Mouse (Mus musculus) cerebellum, adult 9-11 months (tissue): ENCODE measurements at regions not wholly inside any gene's neighbourhood (a gene's known extent, or its start where the extent isn't known, plus 50 kb on each side); places are given as distances from the start of the nearest gene placed in this dataset.

Source experiments
- DNase-seq: peaks from one replicate; pipeline ENCODE4 v3.0.0; 2022

DNA sequence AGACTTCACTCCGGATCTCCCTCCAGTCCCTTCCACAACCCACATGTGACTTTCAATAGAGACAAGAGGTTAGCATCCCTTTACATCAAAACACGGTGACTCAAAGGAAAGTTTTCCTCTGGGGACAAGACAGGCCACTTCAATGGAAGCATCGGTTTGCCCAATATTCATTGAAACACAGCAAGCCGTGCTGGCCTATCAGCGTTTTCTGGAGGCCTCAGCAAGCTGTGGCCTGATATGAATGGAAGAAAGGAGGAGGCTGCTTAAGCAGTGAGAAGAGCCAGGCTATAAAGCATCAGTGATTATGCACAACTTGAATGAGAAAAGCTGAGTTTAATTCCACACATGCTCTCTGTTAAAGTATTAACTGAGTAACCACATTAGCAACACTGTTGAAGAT lies 125.3 kb upstream of the Map3k7 start:
- DNase-seq = no peak

DNA sequence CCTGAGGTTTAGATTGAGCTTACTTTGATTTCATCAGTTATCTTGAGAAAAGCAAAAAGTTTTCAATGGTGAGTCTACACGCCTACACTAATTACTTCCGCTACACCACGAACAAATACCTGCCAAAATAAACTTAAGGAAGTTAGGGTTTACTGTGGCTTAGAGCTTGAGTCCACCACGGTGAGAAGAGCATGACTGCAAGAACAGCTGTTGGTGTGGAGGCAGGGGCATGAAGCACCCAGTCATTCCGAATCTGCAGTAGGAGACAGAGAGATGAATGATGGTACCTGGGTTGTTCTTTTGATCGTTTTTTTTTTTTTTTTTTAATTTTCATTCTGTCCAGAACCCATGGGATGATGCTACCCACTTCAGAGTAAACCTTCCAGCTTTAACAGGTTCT lies 114.1 kb upstream of the Map3k7 start:
- no peak for DNase-seq

DNA sequence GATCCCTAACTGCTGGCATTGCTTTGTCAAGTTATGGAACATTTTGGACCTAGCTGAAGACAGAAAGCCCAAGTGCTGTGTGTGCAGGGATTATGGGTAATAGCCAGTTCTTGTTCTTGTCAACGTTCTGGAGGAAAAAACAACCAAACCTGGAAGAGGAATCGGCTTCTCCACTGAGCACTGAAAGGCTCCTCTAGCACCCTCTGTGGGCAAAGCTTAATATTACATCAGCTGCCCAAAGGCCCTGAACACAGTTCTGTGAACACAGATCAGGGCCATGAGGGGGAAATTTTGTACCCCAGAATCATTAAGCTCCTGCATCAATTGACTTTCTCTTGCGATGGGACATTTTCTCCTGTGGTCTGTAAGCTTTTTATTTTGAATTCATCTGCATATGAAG lies 112.9 kb upstream of the Map3k7 start:
- DNase-seq = no peak

DNA sequence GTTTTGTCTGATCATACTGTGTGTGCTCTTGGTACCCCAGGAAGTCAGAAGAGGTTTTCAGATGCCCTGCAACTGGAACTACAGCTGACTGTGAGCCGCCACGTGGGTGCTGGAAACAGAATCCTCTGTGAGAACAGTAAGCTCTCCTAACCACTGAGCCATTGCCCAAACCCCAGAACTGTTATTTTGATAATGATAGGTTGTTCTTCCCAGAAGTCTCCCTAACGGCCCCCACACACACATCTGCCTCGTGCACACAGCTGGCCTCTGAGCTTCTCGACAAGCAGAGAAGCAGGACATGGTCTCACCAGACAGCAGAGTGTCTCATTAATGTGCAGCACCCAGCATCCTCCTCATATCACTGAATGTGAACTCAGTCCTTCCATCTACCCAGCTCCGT lies 110.0 kb upstream of the Map3k7 start:
- DNase-seq = no peak

DNA sequence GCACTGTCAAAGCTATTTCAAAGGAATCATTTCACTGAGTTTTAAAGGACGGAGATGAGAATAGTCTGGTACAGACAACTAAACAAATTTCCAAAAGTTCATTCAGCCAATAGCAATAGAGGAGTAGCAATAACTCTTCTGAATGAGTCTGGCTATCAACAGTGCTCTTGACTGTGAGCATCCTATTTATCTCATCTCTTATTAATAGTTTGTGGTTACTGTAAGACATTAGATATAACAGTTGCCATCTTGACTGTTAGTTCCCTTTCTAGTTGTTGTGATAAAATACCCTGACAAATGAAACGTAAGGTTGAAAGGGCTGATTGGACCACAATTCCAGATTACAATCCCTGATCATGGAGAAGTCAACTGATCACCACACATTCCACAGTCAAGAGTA lies 103.5 kb upstream of the Map3k7 start:
- DNase-seq = no peak

DNA sequence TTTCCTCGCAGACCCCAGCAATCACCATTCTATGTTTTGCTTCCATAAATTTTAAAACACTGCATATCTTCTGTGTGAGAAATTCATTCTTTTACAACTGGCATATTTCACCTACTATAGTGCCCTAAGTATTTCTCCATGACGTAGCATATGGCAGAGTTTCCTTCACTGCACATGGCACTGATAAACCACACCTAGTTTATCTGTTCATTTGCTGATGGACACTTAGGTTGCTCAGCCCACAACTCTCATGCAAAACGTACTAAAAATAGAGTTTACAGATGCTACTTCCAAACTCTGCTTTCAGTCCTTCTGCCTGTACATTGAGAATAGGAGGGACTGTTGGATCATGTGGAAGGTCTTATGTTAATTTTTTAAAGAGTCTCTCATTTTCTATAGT lies 102.7 kb upstream of the Map3k7 start:
- DNase-seq = no peak

DNA sequence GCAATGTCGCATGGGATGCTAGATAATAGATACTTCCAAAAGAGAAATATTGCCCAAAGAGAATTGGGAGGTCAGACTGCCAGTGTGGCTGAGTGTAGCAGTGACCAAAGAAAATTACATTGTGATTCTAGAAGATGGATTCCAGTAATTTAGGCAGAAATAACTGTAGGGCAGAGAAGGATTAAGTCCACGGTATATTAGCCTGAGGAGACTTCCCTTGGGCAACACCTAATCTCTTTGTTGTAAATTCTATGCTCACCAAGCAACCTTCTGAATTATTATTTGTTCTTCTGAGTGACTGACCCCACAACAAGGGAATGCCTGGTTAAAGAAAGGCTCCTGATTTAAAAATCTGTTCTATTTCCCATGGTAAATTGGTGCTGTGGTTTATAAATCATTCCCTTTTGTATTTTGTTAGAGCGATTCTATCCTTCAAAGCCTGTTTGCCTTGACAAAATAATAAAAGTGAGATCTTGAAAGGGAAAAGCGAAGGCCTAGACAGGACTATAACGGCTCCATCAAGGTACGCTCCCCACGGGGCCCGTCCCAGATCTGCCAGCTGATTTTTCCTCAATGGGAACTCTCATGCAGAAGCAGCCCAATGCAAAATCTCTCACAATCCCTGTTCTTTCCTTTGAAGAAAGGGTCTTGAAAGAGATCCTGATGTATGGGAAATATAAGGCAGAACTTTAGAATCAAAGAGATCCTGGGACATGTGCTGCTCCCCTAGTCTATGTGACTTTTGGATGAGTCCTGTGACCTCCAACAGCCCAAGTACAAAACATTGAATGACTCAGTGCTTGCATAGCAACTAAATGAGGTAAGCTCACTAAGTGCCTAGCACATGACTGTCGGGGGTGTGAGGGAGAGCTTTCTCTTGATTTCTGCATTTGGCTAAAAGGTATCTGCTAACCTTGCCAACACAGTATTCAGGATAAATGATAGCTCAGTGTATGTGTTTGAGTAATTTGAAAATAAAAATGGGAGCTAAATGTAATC lies 90.6 kb upstream of the Map3k7 start:
- no peak for DNase-seq

DNA sequence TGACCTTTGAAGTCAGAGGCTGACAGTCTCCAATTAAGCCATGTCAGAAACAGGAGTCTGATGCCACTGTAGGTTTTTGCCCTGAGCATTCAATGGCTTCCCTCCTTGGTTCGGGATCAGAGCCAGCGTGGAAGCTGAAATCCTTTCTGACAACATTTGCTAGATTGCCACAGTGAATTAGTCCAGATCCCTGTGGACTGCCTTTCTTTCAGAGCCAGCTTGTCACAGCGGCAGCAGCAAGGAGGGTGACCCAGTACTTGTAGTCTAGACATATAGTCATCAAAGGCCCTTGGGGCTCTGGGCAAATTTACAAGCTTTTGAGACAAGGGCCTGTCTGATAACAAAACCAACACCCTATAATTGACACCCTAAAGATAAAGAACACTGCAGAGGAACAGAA lies 86.5 kb upstream of the Map3k7 start:
- DNase-seq = no peak

DNA sequence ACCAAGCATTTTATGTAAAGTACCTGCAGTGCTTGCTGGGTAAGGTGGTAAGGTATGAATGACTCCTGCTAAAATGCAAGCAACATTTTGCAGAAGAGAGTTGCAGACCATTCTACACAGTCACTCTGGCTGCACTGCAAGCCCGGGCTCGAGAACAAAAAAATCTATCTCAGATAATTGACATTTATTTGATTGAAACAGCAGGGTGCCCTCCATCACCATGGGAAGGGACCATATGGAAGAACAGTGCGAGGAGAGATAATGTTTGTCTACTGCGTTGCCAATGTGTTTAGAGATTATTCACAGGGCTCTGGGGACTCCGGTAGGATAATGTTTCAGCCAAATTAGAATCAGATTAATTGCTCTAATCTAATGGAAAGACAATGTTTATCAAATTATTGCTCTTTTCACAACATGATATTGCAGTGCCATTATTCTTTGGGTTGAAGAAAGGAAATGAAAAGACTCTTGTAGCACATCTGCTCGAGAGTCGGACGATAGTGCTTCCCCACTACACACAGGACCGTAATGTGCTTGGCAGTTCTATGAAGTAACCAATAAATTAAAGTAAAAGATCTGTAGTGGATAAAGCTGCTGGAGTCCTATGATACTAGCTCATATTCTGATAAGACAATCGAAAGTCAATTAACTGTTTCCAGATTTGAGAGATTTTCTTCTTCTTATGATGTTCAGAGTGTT lies 85.3 kb upstream of the Map3k7 start:
- DNase-seq = no peak

DNA sequence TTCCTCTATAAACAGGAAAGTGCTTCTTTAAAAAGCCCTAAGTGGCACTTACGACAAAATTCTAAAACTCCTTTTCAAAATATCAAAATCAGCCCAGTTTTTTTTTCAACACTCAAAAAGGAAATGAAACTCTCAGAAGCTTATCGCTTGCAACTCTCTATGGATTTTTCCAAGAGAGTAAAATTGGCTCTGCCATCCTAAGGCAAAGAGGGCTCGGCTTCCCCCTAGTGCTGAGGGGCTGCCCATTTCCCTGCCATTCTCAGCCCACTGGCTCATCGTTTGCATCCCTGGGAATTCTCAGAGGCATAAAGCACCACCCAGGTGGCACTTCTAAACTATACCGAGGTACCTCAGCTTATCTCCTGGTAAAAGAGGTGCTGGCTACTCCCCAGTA lies 84.7 kb upstream of the Map3k7 start:
- no peak for DNase-seq

DNA sequence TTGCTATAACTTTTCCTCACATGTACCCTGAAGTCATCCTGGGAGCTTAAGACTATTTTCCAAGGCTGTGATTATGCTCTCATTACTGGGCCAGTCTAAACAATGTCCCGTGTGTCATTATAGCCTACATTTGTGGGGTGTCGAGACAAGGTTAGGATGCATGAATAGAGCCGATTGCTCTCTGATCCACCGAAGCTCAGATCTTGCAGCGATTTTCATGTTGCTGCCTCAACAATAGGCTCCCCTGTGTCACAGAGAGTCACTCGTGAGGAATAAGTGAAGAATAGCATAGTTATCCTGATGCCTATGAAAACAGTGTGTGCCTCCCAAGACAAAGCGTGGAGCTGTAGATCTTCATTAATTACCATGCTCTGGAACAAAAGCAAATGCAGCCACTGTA lies 83.7 kb upstream of the Map3k7 start:
- DNase-seq = no peak

DNA sequence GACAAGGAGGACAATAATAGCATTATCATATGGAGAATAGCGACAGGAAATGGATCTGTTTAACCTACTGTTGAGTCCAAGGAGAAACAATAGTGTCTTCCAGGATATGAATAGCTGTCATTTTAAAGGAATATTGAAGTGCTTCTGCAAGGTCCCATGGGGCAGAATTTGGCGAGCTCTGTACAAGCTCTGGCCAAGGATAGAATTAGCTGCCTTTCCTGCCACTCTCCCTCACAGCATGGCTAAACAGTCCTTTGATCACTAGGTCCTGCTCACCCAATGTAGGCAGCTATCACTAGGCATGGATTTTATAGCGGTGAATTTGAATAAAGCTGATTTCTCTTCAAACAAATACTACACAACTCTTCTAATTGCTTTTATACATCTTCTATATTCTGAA lies 74.2 kb upstream of the Map3k7 start:
- no peak for DNase-seq

DNA sequence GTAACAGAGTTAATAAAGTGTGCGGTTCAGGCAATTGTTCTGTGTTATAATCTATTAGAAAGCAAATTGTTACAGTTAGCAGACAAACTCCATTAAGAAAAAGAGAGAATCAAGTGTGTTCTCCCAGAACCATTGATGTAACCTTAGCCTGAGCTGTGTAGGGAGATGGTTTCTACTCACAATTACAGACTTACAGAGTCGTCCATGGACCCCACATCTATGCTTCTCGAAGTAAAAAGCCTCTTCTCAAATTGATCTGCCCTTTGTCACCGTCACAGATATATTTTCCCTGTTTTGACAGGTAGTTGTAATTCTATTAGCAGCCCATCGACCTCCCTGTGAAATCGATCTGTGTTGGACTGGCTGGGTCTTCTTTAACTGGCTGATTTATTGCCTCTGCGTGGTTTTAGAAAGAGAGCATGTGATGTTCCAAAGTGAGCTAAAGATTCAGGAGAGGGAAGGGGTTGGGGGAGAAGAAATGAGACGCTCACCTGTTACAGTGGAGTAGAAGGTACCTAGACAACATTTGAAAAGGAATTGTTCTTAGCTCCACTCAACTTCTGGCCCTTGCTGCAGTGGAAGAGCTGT lies 54.7 kb upstream of the Map3k7 start:
- DNase-seq = no peak
